Mouse (Mus musculus): ENCODE data around the gene 1600002K03Rik.

DNA sequence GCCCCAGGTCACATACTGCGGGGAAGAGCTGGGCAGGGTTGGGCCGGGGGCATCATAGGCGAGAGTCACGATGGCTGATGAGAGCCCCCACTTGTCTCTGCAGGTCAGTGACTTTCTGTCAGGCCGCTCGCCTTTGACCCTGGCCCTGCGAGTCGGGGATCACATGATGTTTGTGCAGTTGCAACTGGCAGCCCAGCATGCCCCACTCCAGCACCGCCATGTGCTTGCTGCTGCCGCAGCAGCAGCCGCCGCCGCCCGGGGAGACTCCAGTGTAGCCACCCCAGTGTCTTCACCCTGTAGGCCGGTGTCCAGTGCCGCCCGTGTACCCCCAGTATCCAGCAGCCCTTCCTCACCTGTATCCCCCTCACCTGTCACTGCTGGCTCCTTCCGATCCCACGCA, 19.0 kb upstream of the 1600002K03Rik start:
- TF ChIP-seq EP300 (optimal IDR thresholded peaks at IDR 0.05) (no peak), CTCF (IDR thresholded peaks at IDR 0.05; ENCODE audit: low read depth) (no peak)
